Mouse (Mus musculus) cerebellum, adult 8-10 months (tissue): ENCODE results near the gene Olfr282.
A peak's percentile ranks its signal among the peaks of the same experiment; 100 is the strongest.
"Not testable (repeated sequence)": the region's sequence is repeated elsewhere in the genome, so short reads cannot be mapped to it uniquely, and the experiment has no call there.

ENCODE experiments used
- DNase-seq: peaks from one replicate; pipeline ENCODE4 v3.0.0; 2022

The Olfr282 gene

DNA sequence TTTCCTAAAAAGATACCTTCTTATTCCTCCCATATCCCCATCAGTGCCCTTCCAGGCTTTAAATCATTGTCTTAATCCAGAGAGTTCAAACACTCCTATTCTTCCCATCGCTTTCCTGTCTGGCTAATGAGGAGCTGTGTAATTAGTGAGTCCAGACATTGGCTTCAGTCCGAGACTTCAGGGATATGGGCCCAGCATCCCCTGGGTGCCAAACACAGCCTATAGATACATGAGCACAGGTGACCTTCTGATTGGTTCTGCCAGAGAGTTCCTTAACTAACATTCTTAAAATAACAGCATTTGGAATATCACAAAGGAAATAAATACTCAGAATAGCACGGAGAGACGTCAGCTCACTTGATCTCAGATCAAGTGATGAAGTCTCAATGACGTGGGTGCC lies at the start of gene Olfr282:
TSS of gene Olfr282 (plus strand) at position 301 of the 400 bp plus-strand sequence.
- DNase-seq = not testable (repeated sequence)

DNA sequence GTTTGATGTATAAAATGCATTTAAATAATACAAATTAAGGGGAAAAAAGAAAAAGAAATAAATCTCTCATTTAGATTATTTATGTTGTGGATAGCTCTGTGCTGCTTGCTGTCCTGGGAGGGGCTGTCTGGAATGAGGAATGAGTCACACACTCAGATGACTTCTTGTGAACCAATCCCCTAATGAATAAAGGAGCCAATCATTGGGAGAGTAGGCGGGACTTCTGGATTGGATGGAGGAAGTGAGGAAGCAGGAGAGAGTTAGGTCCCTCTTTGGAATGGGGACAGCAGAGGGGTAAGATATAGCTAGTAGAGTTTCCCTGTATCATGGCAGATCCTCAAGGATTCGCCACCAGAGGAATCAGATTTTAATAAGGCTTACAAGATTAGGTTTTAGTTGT lies 43.4 kb upstream of the Olfr282 start:
- no peak for DNase-seq

DNA sequence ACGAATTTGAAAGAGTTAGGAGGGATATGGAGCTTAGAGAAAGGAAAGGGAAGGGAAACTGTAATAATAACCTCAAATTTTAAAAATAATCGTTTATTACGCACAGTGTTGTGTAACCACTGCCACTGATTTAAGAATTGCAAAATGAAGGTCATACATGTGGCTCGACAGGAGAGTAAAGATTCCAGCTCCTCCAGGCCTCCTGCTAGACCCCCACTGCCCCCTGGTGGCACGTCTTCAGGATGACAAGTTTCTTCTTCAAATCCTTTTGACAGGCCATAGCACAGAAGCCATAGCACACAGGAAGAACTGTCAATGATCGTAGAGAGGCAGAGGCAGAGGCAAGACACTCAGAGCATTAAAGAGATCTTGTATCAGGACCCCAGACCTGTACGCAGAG lies 41.2 kb upstream of the Olfr282 start:
- DNase-seq = peak; percentile 41

DNA sequence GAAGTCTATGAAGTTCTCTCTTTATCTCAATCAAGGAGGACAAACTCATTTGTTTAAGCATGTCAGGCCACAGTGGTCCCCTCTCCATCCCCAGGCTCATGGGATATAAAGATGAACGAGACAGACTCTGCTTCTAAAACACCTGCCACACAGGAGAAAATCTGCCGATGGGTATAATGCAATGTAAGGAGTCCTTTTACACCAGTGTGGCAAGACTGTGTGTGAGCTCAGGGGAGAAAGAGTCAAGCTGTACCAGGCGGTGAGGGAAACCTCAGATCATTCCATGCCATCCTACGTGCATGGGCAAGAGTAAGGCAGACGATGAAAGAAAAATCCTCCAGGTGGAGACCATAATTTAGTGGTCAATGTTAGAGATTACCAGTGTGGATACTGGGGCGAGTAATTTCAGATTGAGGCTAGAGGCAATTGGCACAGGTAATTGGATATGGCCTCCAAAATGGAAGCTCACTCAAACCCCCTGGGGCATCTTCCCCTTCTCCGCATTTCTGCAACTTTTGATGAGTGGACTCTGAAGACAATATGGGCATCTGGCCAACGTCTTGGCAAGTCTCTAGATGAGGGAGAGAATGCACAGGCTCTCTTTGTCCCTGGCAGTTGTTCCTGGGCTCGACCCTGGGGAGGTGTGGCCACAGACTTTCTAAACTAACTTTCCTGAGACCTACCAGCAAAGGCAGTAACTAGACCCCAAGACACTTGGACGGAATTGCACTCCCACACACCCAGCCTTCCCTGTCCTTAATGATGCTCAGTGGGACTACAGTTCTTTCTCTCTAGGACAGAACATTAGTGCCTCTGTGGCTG lies 39.7 kb upstream of the Olfr282 start:
- DNase-seq = no peak

DNA sequence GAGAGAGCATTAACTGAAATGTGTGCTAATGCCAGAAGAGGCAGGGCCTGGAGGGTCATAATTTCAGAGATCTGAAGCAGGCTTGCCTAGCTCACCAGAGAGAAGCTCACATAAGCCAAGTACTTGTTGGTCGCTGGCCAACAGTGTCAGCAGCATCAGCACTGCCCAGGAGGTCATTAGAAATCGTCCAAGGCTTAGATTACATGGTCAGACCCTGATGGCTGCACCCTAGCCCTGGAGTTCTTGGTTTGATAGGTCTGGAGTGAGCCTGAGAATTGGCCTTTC lies 39.2 kb upstream of the Olfr282 start:
- DNase-seq = no peak

DNA sequence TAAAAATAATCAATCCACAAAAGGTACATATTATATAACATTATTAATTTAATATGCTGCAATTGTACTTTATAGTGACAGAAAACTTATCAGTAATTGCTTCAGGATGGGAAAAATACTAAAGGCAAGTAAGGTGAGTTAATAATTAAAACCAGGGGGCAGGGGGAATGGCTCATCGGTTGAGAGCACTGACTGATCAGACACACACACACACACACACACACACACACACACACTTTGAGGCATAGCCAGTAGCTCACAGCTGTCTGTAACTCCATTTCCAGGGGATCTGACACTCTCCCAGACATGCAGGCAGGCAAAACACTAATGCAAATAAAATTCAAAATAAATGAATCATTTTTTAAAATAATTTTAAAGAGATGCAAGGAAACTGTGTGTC lies 33.9 kb upstream of the Olfr282 start:
- no peak for DNase-seq

DNA sequence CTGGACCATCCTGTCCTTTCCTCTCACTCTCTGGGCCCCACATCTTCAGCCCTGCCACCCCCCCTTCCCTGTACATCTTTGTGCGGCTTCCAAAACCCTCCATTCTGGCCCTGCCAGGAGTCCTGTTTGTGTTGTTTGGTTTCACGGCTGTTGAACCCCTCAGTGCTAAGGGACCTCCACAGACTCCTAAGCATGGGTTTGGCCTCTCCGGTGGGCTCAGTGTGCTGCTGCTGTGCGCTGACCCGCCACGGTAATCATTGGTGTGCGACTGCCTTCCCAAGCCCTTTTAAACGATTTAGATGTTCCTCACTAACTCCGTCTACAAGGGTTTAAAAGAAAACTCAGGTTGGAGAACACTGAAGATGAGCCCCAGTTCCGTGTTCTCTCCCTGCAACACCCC lies 28.7 kb upstream of the Olfr282 start:
- no peak for DNase-seq

DNA sequence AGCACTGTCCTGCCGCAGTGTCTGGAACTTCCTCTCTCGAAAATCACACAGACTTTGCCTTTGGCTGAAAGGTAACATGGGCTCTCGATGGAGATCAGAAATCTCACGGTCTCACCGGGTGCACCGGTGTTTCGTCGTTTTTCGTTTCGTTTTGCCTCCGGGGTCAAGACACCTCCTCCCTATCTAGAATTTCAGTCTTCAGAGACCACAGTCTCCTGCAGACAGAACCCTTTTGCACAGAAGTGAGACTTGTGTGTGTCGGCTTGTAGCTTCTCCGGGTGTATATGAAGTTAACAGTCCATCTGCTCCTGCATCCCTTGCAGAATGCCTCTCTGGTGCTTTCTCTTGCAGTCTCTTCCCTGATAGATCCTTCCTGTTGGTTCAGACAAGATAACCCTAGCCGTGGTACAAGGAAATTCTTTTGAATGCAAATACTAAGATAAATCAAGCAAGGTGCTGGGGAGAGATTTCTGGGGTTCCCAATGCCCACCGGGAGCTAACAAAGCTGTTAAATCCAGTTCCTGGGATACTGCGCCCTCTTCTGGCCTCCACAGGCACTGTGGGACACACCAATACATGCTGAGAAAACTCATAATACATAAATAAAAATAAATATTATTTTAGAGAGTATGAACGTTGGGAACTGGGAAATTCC lies 22.5 kb upstream of the Olfr282 start:
- no peak for DNase-seq

DNA sequence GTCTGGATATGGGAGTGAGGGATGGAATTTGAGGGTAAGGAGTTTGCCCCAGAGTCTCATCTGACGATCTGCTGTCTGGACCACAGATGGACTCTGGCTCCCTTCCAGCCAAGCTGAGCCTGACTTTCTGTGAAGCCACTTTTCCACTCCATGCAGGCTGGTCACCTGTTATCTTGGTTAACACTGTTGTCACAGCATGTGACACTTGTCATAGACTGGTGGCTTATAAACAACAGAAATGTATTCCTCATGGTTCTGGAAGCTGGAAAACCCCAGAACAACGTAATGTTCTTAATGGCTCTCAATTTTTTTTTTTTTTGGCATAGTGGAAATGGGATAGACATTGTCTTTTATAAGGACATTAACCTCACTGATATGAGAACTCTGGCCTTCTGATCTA lies 21.4 kb upstream of the Olfr282 start:
- no peak for DNase-seq

DNA sequence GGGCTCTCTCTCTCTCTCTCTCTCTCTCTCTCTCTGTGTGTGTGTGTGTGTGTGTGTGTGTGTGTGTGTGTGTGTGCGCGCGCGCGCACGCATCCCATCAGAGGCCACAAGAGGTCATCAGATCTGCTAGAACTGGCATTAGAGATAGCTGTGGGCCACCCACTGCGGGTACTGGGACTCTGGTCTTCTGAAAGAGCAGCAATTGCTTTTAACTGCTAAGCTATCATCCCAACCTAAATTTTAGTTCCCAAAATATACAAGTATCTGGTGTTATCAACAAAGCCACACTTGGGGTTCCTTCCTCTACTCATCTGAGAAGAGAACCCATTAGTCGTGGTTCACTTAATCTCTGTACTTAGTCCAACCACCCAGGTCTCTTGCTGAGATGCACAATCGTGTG lies 20.8 kb upstream of the Olfr282 start:
- DNase-seq = no peak

DNA sequence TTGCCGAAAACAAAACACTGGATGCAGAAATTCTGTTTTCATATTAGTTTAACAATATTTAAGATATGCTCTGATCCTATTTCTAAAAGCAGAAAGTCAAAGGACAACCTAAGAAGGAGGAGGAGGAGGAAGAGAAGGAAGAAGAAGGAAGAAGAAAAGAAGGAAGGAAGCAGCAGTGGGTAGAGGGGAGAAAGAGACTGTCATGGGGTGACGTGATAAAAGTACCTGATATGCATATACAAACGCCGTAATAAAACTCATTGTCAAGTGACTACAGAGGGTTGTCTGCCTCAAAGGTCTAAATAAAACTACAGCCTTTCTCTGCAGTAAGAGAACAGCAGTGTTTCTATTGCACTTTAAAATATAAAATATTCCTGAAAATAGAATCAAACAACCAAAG lies 15.0 kb upstream of the Olfr282 start:
- no peak for DNase-seq

DNA sequence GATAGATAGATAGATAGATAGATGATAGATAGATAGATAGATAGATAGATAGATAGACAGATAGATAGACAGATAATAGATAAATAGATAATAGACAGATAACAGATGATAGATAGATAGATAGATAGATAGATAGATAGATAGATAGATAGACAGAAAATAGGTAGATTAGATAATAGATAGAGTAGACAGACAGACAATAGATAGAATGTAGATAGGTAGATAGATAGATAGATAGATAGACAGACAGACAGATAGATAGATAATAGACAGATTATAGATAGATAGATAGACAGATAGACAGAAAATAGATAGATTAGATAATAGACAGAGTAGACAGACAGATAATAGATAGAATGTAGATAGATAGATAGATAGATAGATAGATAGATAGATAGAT lies 14.2 kb upstream of the Olfr282 start:
- DNase-seq = not testable (repeated sequence)

DNA sequence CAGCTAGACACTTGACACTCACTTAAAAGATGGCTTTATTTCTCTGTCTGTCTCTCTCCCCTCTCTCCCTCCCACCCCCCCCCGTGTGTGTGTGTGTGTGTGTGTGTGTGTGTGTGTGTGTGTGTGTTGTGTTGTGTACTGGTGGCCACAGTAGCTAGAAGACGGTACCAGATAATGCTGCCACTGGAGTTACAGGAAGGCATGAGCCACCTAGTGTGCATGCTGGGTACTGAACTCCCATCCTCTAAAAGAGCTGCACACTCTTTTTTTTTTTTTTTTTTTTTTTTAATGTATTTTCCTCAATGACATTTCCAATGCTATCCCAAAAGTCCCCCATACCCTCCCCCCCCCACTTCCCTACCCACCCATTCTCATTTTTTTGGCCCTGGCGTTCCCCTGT lies 13.7 kb upstream of the Olfr282 start:
- not testable (repeated sequence) for DNase-seq

DNA sequence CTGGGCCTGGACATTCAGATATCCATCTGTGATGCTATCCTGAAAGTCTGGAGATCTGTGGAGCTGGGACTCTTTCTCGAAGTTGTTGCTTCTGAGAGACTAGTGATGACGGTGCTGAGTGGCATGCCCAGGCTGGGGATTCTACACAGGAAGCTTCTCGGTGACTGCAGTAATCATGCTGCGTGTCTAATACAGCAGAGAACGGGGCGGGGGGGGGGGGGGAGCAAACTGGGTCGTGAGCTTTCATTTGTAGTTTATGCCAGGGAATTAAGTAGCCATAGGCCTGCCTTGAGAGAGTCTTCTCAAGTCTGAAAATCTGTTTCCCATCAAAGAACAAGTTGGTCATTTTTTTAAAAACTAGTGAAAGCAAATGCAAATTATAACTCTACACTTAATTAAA lies 12.9 kb upstream of the Olfr282 start:
- no peak for DNase-seq

DNA sequence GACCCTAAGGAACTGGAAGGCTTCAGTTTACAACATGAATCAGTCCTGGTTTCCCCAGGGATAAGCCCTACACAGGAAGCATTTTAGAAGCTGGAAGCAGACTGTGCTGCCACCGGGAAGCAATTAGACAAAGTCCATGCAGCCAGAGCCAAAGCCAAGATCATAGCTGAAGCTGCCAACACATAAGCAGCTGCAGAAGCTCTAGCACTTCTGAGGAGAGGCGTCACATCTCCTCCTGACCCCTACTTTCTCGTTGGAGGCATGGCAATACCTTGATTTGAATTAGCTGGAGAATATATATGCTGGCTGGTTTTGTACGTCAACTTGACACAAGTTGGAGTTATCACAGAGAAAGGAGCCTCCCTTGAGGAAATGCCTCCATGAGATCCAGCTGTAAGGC lies 10.1 kb upstream of the Olfr282 start:
- no peak for DNase-seq

DNA sequence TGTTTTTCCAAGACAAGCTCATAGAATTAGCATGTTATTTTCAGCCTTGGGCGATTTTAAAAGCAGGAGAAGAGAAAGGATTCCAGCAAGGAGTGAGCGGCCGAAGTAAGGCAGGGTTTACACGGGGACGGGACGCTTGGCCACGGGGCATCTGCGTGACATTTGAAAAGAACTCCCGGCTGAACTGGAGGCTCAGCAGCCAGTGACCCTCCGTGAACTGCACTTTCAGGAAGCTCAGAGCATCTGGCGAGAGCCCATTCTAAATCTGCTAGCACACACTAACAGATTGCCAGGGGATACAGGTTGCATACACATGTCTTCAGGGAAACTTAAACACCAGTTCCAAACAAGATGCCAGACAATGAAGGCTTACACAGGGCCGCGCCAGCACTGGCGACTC lies 6.7 kb upstream of the Olfr282 start:
- no peak for DNase-seq

DNA sequence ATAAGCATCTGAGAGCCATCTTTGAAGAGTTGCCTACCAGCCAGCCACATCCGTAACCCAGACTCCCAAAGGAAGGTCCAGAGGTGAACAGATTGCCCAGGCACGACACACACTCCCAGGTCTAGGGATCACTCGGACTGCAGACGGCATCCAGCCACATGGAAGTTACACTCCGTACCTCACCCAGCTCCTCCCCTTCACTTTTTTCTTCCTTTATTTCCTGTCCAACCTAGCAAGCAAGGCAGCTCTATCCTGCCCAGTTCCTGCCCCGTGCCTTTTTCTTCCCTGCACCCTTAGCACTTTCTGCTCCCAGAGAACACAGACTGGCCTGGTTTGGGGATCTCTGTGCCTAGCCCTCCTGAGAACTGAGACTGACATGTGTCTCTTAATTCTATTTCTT lies 6.3 kb upstream of the Olfr282 start:
- no peak for DNase-seq

DNA sequence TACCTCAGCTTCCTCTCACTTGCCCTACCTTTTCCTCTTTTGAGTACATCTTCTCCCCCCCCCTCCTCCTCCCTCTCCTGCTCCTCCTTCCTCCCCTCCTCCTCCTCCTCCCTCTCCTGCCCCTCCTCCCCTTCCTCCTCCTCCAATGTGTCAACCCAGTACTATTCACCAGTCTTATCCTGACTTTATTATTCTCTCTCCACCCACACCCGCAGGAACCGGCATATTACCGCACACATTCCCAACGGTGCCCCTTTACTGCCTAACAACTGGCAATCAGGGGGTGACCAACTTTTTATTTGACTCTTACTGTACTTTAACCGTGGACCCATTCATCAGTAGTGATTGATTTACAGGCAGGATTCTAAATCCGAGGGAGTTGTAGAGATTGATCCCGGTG lies 5.8 kb upstream of the Olfr282 start:
- no peak for DNase-seq

DNA sequence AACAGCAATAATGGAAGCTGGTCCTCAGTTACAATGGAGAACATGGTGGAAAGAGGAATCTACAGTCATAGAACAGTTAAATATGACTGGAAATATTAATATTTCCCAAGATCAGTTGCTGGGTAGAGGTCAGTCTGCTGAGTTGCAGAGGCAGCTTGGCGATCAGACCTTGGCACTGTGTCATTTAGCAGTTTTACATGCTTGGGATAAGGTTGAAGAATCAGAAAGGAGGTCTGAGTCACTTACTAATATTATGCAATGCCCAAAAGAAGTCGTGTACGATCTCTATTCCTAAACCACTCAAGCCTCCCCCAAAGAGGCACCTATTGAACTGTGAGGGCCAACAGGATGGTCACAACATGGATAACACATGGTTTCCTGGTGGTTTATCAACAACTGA lies 13.5 kb downstream of the Olfr282 start:
- DNase-seq = no peak

DNA sequence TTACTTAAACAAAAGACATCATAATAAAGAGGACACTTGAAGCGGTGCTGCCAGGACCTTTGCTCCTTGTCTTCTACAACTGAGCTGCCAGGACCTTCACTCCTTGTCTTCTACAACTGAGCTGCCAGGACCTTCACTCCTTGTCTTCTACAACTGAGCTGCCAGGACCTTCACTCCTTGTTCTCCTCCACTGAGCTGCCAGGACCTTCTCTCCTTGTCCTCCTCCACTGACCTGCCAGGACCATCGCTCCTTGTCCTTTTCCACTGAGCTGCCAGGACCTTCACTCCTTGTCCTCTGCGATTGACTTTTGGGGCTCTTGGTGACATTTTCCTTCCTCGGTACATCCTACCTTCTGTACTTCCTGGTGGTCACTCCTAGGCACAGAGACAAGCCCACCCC lies 17.5 kb downstream of the Olfr282 start:
- DNase-seq = peak; percentile 1

DNA sequence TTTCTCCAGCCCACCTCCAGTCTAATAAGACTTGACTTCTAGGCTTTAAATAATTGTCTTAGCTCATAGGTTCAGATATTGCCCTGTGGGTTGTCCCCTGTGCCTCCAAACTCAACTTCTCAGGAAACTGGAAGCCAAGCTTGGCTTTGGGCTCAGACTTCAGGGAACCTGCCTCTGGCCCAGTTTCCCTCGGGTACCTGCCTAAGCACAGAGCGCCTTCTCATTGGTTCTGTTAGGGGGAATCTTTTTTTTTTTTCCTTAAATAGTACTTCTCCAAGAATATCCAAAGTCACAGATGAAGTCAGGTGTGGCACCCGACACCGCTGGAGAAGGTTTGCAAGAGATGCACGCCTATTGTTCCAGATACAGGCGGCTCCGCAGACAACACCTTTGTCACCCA lies 21.3 kb downstream of the Olfr282 start, which contains the start of gene Olfr281:
TSS of gene Olfr281 (plus strand) at position 301 of the 400 bp plus-strand sequence.
- DNase-seq = no peak

DNA sequence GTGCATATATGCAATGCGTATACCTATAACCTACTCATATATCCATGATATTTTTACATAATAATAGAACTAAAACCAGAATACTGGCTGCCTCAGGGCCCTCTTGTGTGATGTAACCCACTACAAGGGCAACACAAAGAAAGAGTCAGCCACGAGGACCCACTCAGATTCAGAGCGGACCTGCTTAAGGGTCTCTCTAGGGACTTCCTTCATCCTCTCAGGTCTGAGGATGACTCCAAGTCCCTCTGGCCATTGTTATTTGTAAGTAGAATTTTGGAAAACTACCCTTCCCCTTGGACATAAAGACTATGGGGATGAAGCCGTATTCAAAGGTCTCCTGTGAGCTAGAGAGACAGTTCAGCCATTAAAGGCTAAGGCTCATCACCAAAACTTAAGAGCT lies 38.6 kb downstream of the Olfr282 start, which contains the start of gene OR5BS1P:
TSS of gene OR5BS1P (plus strand) at position 301 of the 400 bp plus-strand sequence.
- no peak for DNase-seq

DNA sequence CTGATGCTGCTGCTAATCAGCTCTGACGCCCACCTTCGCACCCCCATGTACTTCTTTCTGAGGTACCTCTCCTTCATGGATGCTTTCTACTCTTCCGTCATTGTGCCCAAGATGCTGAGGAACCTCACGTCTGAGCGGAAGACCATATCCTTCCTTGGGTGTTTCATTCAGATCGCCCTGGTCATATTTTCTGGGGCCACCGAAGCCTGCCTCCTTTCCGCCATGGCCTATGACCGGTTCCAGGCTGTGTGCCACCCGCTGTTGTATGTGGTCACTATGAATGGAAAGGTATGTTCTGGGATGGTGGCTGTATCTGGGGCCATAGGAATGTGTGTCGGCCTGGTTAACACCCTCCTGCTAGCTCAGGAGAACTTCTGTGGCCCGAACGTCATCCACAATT lies 40.5 kb downstream of the Olfr282 start:
- no peak for DNase-seq

DNA sequence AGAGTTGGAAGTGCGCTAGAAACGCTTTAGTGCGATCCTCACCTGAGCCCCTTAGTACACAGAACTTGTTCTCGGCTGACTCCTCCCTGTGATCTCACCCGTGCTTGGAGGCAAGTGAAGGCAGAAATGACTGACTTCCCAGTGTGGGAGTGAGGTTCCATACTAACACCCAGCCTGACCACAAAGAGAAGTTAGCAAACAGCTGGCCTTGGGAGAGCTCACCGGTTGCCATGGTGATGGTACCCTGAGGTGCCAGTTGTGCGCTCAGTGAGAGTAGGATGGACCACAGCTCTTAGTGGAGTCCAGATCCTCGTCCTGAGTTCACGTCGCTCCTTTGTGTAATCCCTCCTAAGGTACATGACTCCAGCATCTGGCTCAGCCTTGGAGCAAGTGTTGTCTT lies 43.9 kb downstream of the Olfr282 start:
- no peak for DNase-seq

DNA sequence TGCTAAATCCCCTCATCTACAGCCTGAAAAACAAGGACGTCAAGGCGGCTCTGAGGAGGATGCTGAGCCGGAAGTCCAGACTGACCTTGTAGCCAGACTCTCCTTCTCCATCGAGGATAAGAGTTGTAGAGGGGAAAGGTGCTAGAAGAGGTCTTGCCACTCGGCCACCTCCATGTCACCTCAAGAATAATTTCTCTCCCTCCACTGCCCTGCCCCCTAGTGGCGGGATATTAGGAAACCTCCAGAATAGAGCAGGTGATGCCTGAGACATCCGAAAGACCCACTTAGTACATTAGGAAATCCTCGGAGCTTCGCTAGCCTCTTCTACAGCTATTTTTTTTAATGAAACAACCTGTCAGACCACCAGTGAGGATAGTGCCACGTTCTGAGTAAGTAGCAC lies 44.4 kb downstream of the Olfr282 start:
- DNase-seq = peak; percentile 28
